Mouse (Mus musculus) bone marrow, adult 2 months (tissue): ENCODE measurements around the gene Mia.

Source experiments
- CTCF ChIP-seq: fragments of 200-500 bp; IDR thresholded peaks from 2 replicates; pipeline ENCODE4 v1.5.1; 2011; ENCODE audit warnings: low read length, control low read depth; ENCODE audit not compliant: control insufficient read depth, insufficient read depth
- POLR2A ChIP-seq: fragments of 200-500 bp; IDR thresholded peaks from 2 replicates; pipeline ENCODE4 v1.6.1; 2011; ENCODE audit warnings: low read depth, mild to moderate bottlenecking, control low read depth, low read length, borderline replicate concordance; ENCODE audit not compliant: control insufficient read depth

- TF ChIP-seq CTCF (no peak), POLR2A (no peak)
Measured at GRCm38 (mm10) chr7:27168371-27168770, 12.6 kb downstream of the Mia start.
